Mouse (Mus musculus): ENCODE data around the gene Bcan. TPM values are rescaled to one million over a fixed set of nuclear protein-coding genes. Genes with fewer than 3 reads are reported as not detected.

The Bcan gene
- polyA plus RNA-seq, 1 experiment from 2014 or later: 0.53 TPM

DNA sequence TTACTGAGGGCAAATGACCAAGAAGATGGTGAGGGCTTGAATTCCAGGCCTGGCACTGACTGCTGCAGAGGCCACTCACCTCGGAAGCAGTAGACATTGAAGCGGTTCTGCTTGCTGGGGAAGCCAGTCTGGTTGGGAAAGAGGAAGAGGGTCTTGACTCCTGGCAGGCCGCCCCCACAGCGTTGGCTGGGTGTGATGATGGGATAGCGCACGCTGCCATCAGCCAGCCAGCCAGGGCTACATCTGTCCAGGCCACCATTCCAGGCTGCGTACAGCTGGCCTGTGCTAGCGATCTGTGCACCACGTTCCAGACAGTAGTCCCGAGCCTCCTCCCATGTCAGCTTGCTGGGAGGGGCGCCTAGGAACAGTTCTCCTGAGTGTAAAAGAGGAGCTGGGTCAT, 4.7 kb downstream of the Bcan start:
- Histone ChIP-seq H3K27ac (no peak overlapping the region), H3K27me3 (peaks cover 99% of the 10 kb centered on the region), H3K4me3 (no peak overlapping the region), H3K4me1 (peaks cover 27% of the 10 kb centered on the region), H3K9ac (no peak overlapping the region), H3K4me2 (no peak overlapping the region), H3K9me3 (no peaks in the 10 kb centered on the region), H3K36me3 (no peaks in the 10 kb centered on the region)
- ATAC-seq (ENCODE audit: insufficient number of reproducible peaks, insufficient read depth, low FRiP score, low TSS enrichment, low read depth): no peak
- 22% methylated on average over 11 of the region's 11 CpGs for WGBS

DNA sequence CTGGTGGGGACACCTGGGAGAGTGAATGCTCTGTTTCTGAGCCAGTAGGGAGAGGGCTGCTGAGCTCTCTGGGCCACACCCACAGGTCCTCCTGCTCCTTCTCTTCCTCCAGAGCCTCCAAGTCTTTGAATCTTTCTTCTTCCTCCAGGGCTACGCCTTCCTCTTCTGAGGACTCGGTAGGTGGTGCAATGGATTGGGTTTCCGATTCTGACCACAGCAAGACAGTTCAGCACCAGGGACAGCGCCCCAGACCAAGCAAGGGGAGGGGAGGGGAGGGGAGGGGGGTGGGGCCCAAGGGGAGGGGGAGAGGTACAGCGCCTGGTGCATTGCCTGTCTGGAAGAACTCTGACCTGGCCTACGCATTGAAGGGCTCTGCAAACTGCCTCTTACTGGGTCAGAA, 6.6 kb downstream of the Bcan start:
- H3K36me3 ChIP-seq: no peaks in the 10 kb centered on the region
- 0% methylated on average over 5 of the region's 6 CpGs for WGBS
- H3K27me3 ChIP-seq: peaks cover 99% of the 10 kb centered on the region
- peaks cover 16% of the 10 kb centered on the region for H3K4me1 ChIP-seq
- H3K9me3 ChIP-seq: no peaks in the 10 kb centered on the region
- H3K4me2 ChIP-seq: no peak overlapping the region
- no peak overlapping the region for H3K4me3 ChIP-seq
- no peak for ATAC-seq (ENCODE audit: insufficient number of reproducible peaks, insufficient read depth, low FRiP score, low TSS enrichment, low read depth)
- no peak overlapping the region for H3K9ac ChIP-seq
- no peak overlapping the region for H3K27ac ChIP-seq

GRCm38 (mm10) chr3:87989935-87990334, 10.1 kb downstream of the Bcan start:
- peaks cover 74% of the 10 kb centered on the region for H3K27me3 ChIP-seq
- WGBS: 26% methylated on average over 10 of the region's 10 CpGs
- H3K27ac ChIP-seq: no peak overlapping the region
- H3K4me2 ChIP-seq: no peak overlapping the region
- H3K4me3 ChIP-seq: no peak overlapping the region
- no peak for ATAC-seq (ENCODE audit: insufficient number of reproducible peaks, insufficient read depth, low FRiP score, low TSS enrichment, low read depth)
- H3K9ac ChIP-seq: peak overlapping the region; percentile 27; the same call in 1 of the 2 replicates
- peaks cover 36% of the 10 kb centered on the region for H3K4me1 ChIP-seq
- H3K9me3 ChIP-seq: no peaks in the 10 kb centered on the region
- H3K36me3 ChIP-seq: no peaks in the 10 kb centered on the region

- Histone ChIP-seq H3K36me3 (no peaks in the 10 kb centered on the region), H3K4me2 (peak overlapping the region; percentile 89), H3K27ac (no peak overlapping the region), H3K4me3 (peak overlapping the region; percentile 47), H3K9ac (peak overlapping the region; percentile 69), H3K27me3 (peaks cover 56% of the 10 kb centered on the region), H3K9me3 (no peaks in the 10 kb centered on the region), H3K4me1 (peaks cover 49% of the 10 kb centered on the region)
- WGBS: 2% methylated on average over 15 of the region's 15 CpGs
- no peak for ATAC-seq (ENCODE audit: insufficient number of reproducible peaks, insufficient read depth, low FRiP score, low TSS enrichment, low read depth)
Measured at GRCm38 (mm10) chr3:87988068-87988467, 12.0 kb downstream of the Bcan start.

- H3K9ac ChIP-seq: peak overlapping the region; percentile 69
- H3K9me3 ChIP-seq: no peaks in the 10 kb centered on the region
- H3K4me2 ChIP-seq: peak overlapping the region; percentile 89
- peak; percentile 11; the same call in 1 of the 2 replicates for ATAC-seq (ENCODE audit: insufficient number of reproducible peaks, insufficient read depth, low FRiP score, low TSS enrichment, low read depth)
- peak overlapping the region; percentile 57 for H3K27ac ChIP-seq
- H3K4me1 ChIP-seq: peaks cover 54% of the 10 kb centered on the region
- peak overlapping the region; percentile 47 for H3K4me3 ChIP-seq
- H3K36me3 ChIP-seq: no peaks in the 10 kb centered on the region
- 0% methylated on average over 15 of the region's 15 CpGs for WGBS
- H3K27me3 ChIP-seq: peaks cover 51% of the 10 kb centered on the region
Measured at GRCm38 (mm10) chr3:87987633-87988032, 12.4 kb downstream of the Bcan start.

DNA sequence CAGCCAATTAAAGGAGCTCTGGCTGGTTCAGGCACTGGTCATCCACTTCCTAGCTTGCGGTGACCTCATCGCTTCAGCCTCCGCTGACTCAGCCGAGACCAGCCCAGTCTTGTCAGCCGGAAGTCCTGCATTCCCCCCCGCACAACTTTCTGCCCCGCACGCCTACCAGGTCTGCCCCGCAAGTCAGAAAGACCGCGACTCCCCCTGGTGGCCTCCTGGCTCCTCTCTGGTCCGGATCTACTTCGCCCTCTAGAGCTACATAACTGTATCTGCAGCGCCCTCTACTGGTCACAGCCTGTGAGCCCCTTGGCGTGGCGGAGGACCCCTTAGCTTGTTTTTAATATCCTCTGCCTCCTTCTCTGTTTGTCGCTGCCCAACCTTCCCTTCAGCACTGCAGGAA, 13.2 kb downstream of the Bcan start:
- Histone ChIP-seq H3K9ac (peak overlapping the region; percentile 69), H3K4me2 (peak overlapping the region; percentile 89), H3K27me3 (peaks cover 44% of the 10 kb centered on the region), H3K9me3 (no peaks in the 10 kb centered on the region), H3K36me3 (no peaks in the 10 kb centered on the region), H3K4me3 (peak overlapping the region; percentile 47), H3K4me1 (peaks cover 61% of the 10 kb centered on the region), H3K27ac (peak overlapping the region; percentile 57; the same call in 1 of the 2 replicates)
- peak; percentile 75 for ATAC-seq (ENCODE audit: insufficient number of reproducible peaks, insufficient read depth, low FRiP score, low TSS enrichment, low read depth)
- WGBS: under 1% methylated on average over 17 of the region's 17 CpGs

DNA sequence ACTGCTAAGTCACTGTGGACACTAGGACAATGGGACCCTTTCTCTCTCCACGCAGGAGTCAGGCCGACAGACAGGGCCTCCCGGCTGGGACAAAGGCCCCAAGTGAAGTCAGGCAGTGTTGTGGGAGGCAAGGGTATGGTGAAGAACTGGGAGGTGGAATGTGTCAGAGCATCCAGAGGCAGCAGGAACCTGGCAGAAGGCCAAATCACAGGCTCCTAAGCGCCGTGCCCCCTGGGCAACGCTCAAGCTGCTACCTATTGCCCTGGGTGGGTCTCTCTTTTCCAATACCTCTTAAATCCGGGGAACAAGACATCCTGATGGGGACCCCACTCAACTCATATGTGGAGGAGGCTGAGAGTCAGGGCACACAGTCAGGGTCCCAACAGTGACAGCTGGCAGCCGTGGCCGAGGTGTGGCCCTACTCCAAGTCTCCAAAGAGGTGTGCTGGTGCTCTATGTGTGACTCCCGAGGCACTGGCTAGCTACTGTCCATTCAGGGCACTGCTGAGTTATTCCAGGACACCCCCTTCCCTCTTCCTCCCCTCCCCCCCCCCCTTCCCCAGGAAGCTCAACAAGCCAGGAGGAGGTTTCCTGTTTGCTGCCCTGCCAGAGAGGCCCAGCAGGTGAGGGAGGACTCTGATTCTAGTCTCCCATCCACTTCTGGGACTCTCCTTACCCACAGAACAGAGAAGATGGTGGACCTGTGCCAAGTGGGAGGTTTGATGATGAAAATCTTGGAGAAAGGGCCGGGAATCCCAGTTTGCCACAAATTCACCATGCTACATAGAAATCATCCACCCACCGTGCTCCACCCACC, 14.3 kb downstream of the Bcan start:
- Histone ChIP-seq H3K9ac (peak overlapping the region; percentile 44; the same call in 1 of the 2 replicates), H3K27me3 (peaks cover 32% of the 10 kb centered on the region), H3K4me3 (no peak overlapping the region; the same call in 1 of the 2 replicates), H3K4me1 (peaks cover 61% of the 10 kb centered on the region), H3K36me3 (no peaks in the 10 kb centered on the region), H3K27ac (peak overlapping the region; percentile 60), H3K4me2 (peak overlapping the region; percentile 16; the same call in 1 of the 2 replicates), H3K9me3 (no peaks in the 10 kb centered on the region)
- WGBS: 30% methylated on average over 12 of the region's 12 CpGs
- ATAC-seq (ENCODE audit: insufficient number of reproducible peaks, insufficient read depth, low FRiP score, low TSS enrichment, low read depth): no peak

- H3K4me1 ChIP-seq: peaks cover 63% of the 10 kb centered on the region
- H3K4me3 ChIP-seq: no peak overlapping the region
- ATAC-seq (ENCODE audit: insufficient number of reproducible peaks, insufficient read depth, low FRiP score, low TSS enrichment, low read depth): no peak
- no peak overlapping the region for H3K9ac ChIP-seq
- no peak overlapping the region for H3K4me2 ChIP-seq
- H3K36me3 ChIP-seq: no peaks in the 10 kb centered on the region
- H3K9me3 ChIP-seq: no peaks in the 10 kb centered on the region
- peak overlapping the region; percentile 83 for H3K27ac ChIP-seq
- 54% methylated on average over 3 of the region's 3 CpGs for WGBS
- peaks cover 16% of the 10 kb centered on the region for H3K27me3 ChIP-seq
Measured at GRCm38 (mm10) chr3:87984094-87984493, 15.9 kb downstream of the Bcan start.

GRCm38 (mm10) chr3:87983627-87984026, 16.4 kb downstream of the Bcan start:
- Histone ChIP-seq H3K36me3 (no peaks in the 10 kb centered on the region), H3K4me2 (peak overlapping the region; percentile 47), H3K27me3 (peaks cover 11% of the 10 kb centered on the region), H3K4me1 (peaks cover 62% of the 10 kb centered on the region), H3K9ac (peak overlapping the region; percentile 57), H3K27ac (peak overlapping the region; percentile 83), H3K9me3 (no peaks in the 10 kb centered on the region), H3K4me3 (peak overlapping the region; percentile 21; the same call in 1 of the 2 replicates)
- no peak for ATAC-seq (ENCODE audit: insufficient number of reproducible peaks, insufficient read depth, low FRiP score, low TSS enrichment, low read depth)
- WGBS: 54% methylated on average over 6 of the region's 6 CpGs

DNA sequence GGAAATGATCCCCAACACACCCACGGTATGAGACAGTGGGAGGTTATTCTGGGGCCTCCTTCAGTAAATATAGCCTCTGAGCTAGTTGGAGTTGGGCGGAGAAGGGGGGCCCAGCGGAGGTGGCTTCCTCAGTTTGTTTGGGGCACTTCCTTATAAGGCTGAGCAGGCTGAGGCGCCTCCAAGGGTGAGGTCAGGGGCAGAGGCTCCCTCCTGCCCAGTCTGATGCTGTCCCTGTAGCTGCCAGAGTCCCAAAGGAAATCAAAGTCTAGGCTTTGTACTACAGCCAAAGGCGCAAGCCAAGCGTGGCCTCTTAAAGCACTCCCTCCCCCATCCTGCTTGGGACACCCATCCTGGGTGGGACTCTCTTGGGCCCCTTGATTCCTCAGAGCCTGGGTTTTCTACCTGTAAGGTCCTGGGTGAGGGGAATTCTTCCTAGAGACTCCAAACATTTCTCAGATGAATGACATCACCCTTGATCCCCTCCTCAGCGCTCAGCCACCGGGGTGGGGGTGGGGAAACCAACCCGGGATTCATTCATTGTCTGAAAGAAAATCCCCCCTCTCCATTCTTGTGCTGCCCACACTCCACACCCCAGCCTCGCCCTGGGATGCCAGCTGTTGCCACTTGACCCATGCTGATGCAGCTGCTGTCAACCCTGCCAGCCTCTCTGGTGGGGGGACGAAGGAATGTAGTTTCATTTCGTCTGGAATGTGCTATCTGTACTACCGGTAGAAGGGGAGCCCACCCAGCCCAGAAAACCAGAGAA, 17.0 kb downstream of the Bcan start:
- Histone ChIP-seq H3K4me1 (peaks cover 56% of the 10 kb centered on the region), H3K9me3 (no peaks in the 10 kb centered on the region), H3K27ac (peak overlapping the region; percentile 83), H3K4me2 (peak overlapping the region; percentile 47), H3K4me3 (peak overlapping the region; percentile 21), H3K36me3 (no peaks in the 10 kb centered on the region), H3K27me3 (peaks cover 5% of the 10 kb centered on the region; the same call in 1 of the 2 replicates), H3K9ac (peak overlapping the region; percentile 57)
- 9% methylated on average over 13 of the region's 13 CpGs for WGBS
- ATAC-seq (ENCODE audit: insufficient number of reproducible peaks, insufficient read depth, low FRiP score, low TSS enrichment, low read depth): 0 out of 2 replicates have a peak, but pooled peaks have one; percentile 17

- ATAC-seq (ENCODE audit: insufficient number of reproducible peaks, insufficient read depth, low FRiP score, low TSS enrichment, low read depth): no peak
Measured at GRCm38 (mm10) chr3:87981894-87982835, 17.9 kb downstream of the Bcan start.

More at GRCm38 (mm10) chr3:87981894-87982835, 17.9 kb downstream of the Bcan start:
- Histone ChIP-seq H3K9me3 (no peaks in the 10 kb centered on the region), H3K27me3 (no peaks in the 10 kb centered on the region), H3K9ac (peak overlapping the region; percentile 57; the same call in 1 of the 2 replicates), H3K4me1 (peaks cover 49% of the 10 kb centered on the region), H3K36me3 (no peaks in the 10 kb centered on the region), H3K27ac (peak overlapping the region; percentile 83), H3K4me3 (no peak overlapping the region), H3K4me2 (peak overlapping the region; percentile 47)
- 47% methylated on average over 12 of the region's 12 CpGs for WGBS

Measured in embryonic facial prominence, embryonic 13.5 days (tissue).